Mouse (Mus musculus) Patski (cell line): ENCODE measurements around the gene Pald1. TPM values are rescaled to one million over a fixed set of nuclear protein-coding genes. Genes with fewer than 3 reads are reported as not detected.
A peak's percentile ranks its signal among the peaks of the same experiment; 100 is the strongest.

ENCODE experiments used
- ATAC-seq: fragments of 100-300 bp; one replicate; pipeline ENCODE4 v1.8.0; 2021
- CTCF ChIA-PET: fragments of 350-600 bp; sonication (Branson Sonifier 250); formaldehyde crosslinking; loops from one replicate; lab custom pipeline; 2022; ENCODE audit warnings: inconsistent platforms; lab: Charles Lee
- POLR2A ChIA-PET: fragments of 350-600 bp; sonication (Branson Sonifier 250); formaldehyde crosslinking; loops from one replicate; lab custom pipeline; 2022; ENCODE audit warnings: antibody characterized with exemption, inconsistent platforms; lab: Charles Lee
- DNase-seq: peaks from one replicate; pipeline ENCODE4 v3.0.0-alpha.2; 2011; ENCODE audit warnings: low read depth, low spot score
- H3K27me3 ChIP-seq: fragments of 371-371 bp; one replicate; pipeline ENCODE4 v1.5.1; 2021
- CTCF ChIP-seq: fragments of 100-300 bp; IDR thresholded peaks from one replicate; pipeline ENCODE4 v1.5.1; 2021
- in situ Hi-C: fragments of 300-500 bp; cut with MboI; formaldehyde crosslinking; loops from 3 replicates; pipeline ENCODE4 v1.11.1; 2018; ENCODE audit warnings: low pct_unique_long_range_greater_than_20kb, mixed read lengths
- polyA plus RNA-seq: library from polyadenylated mRNA; unstranded; gene quantifications from one replicate; pipeline ENCODE4 v1.2.3, GENCODE M21; 2021

The Pald1 gene
- polyA plus RNA-seq, 1 experiment from 2014 or later: 14.5 TPM

DNA sequence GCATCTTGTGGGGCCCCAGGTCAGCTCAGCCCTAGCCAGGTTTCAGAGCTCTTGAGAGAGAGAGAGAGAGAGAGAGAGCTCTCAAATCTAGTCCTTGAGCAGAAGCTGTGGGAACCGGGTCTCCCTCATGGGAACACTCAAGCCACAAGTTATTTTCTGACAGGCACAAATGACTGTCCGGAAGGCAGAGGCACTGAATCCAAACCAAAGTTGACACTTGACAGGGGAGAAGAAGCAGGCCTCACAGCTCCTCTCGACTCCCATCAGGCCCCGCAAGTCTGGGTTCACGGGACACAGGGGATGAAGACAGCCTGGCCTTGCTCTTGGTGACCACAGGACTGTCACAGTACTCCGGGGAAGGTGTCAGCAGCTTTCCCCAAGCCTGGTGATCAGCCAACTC, 3.0 kb upstream of the Pald1 start:
- in situ Hi-C loops: no loop called here
- ATAC-seq: no peak
- no peak for DNase-seq
- peaks cover 4% of the 10 kb centered on the region for H3K27me3 ChIP-seq
- CTCF ChIA-PET: no interaction called here
- POLR2A ChIA-PET: interaction anchor here (1.1 kb wide), 1 partner anchor 11 kb away, joined by 3 read pairs; no protein-coding TSS in a partner anchor
- no peak for TF ChIP-seq CTCF

DNA sequence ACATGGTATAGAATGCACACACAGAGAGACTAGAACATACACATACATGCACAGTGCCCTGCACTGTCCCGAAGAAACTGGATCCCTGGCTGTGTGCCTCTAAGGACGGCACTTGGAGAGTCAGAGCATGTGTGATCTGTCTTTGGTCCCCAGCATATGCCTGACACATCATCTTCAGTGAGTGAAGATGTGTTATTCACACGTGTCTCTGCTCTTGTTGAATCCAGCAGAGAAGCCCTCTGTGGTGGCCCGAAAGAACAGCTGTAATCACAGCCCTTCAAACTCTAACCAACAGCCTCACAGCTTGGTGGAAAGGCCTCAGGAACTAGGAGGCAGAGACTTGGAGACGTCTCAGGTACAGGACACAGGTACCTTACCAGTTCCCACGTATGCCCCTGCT, 1.8 kb upstream of the Pald1 start:
- TF ChIP-seq CTCF: no peak
- H3K27me3 ChIP-seq: peaks cover 1% of the 10 kb centered on the region
- no peak for DNase-seq
- ATAC-seq: no peak
- in situ Hi-C loops: no loop called here
- POLR2A ChIA-PET: no interaction called here
- CTCF ChIA-PET: interaction anchor here (1.2 kb wide), 1 partner anchor 14 kb away, joined by 4 read pairs; no protein-coding TSS in a partner anchor

- DNase-seq: no peak
- no peaks in the 10 kb centered on the region for H3K27me3 ChIP-seq
- TF ChIP-seq CTCF: no peak
- ATAC-seq: no peak
- CTCF ChIA-PET: no interaction called here
- in situ Hi-C loops: no loop called here
- POLR2A ChIA-PET: interaction anchor here (1.4 kb wide), 1 partner anchor 215 kb away, joined by 3 read pairs; no protein-coding TSS in a partner anchor
These were observed 351 bp upstream of the Pald1 start for GRCm38 (mm10) chr10:61383715-61384047.

DNA sequence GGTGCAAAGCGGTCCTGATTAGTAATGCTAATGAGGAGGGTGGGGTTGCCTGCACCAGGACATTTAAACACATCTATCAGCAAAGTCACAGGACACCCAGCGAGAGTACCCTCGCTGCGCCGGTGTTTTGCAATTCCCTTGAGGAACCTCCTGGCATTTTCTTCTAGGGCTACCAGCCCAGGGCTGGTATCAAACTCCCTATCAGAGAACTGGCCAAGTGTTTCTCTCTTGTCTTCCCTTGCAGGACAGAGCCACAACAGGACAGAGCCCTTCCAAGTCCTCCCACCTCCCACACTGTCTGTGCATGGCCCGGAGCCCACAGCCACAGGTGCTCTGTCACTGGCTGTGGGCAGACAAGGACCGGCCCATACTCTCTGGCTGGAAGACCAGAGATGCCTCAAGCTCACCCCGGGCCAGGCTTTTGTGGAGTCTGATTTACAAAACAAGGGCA, 1.0 kb downstream of the Pald1 start:
- POLR2A ChIA-PET: interaction anchor here (0.7 to 1.4 kb wide), 2 partner anchors 11 to 213 kb away, joined by 3 read pairs; no protein-coding TSS in a partner anchor
- CTCF ChIA-PET: no interaction called here
- in situ Hi-C loops: no loop called here
- no peak for DNase-seq
- no peaks in the 10 kb centered on the region for H3K27me3 ChIP-seq
- peak; percentile 23 for ATAC-seq
- TF ChIP-seq CTCF: no peak

DNA sequence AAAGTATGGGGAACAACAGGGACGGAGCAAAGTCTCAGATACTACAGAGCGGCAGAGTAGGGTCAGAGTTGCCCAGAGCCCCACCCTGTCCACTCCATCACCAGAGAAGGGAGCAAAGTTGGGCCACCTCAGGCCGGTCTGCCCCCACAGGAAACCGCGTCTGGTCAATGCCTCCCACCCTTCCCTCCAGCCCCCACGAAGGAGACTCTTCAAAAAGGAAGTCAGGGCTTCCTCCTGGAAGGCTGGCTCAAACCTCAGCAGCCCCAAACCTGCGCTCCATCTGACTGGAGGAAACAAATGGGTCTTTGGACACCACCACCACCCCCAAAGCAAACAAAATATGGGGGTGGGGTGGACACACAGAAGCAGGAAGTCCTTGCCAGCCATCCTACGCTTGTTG, 1.5 kb downstream of the Pald1 start:
- no peak for TF ChIP-seq CTCF
- ATAC-seq: no peak
- ChIA-PET CTCF (no interaction called here), POLR2A (no interaction called here)
- DNase-seq: no peak
- in situ Hi-C loops: no loop called here
- no peaks in the 10 kb centered on the region for H3K27me3 ChIP-seq

DNA sequence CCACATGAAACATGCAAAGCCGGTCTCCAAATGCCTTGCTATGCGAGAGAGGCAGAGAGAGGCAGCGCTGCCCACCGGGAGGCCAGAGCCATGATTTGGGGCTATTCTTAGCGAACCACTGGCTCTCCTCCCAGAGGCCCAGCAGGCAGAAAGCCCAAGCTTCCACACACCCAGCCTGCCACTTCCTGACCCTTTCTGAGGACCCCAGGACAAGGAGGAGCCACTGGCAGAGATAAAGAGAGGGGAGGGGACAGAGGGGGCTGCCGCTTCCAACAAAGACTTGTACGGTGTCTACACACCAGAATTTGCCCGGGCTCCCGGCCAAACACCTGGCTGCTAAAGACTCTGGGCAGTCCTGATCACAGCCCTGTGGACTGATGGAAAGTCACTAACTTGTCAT, 3.1 kb downstream of the Pald1 start:
- ChIA-PET CTCF (interaction anchor here (1.1 to 1.2 kb wide), 2 partner anchors 19 to 39 kb away, joined by 3 read pairs; no protein-coding TSS in a partner anchor), POLR2A (interaction anchor here (0.6 kb wide), 1 partner anchor 39 kb away, joined by 3 read pairs; no protein-coding TSS in a partner anchor)
- no peak for TF ChIP-seq CTCF
- DNase-seq: no peak
- no peak for ATAC-seq
- H3K27me3 ChIP-seq: no peaks in the 10 kb centered on the region
- in situ Hi-C loops: no loop called here

- ChIA-PET POLR2A (interaction anchor here (0.6 kb wide), 1 partner anchor 40 kb away, joined by 3 read pairs; no protein-coding TSS in a partner anchor), CTCF (interaction anchor here (1.1 kb wide), 1 partner anchor 39 kb away, joined by 3 read pairs; no protein-coding TSS in a partner anchor)
- in situ Hi-C loops: no loop called here
- ATAC-seq (no peak), DNase-seq (no peak)
- H3K27me3 ChIP-seq: no peaks in the 10 kb centered on the region
- no peak for TF ChIP-seq CTCF
These were observed 3.8 kb downstream of the Pald1 start for GRCm38 (mm10) chr10:61379340-61380040.

DNA sequence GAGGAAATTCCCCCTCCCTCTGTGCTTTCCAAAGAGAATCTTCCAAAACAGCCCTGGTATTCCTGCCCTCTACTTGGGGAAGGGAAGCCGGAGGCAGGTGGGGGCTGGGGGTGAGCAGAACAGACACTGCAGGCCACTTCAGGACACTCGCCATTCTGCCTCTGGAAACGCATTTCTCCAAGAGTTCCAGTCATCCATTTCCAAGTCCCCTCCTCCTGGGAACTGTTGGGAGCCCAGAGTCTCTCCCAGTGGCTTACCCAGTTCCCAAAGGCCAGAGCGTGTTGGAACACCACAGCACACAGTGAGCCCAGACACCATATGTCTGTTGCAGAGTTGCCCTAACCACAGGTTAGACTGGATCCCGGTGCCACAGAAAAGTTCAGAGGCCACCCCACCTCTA, 4.6 kb downstream of the Pald1 start:
- H3K27me3 ChIP-seq: no peaks in the 10 kb centered on the region
- no peak for ATAC-seq
- ChIA-PET POLR2A (no interaction called here), CTCF (no interaction called here)
- TF ChIP-seq CTCF: no peak
- in situ Hi-C loops: no loop called here
- no peak for DNase-seq

DNA sequence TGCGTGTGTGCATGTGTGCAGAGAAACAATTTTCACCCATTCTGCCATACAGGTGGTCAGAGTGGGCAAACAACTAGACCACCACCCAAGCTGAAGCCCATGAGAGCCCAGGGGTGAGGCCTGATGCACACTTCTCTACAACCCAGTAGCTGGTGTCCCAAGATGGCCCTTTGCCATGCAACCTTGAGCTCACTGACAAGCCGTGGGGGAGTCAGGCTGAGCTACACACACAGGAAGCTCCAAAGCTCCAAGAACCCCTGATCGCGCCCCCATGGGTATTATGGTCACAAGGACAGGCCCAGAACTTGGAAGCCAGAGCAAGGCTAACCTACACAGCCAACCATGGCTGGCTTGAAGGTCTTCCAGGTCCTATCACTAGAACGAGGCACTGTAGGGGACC, 5.3 kb downstream of the Pald1 start:
- no peak for ATAC-seq
- ChIA-PET CTCF (interaction anchor here (1.5 kb wide), 1 partner anchor 21 kb away, joined by 3 read pairs; no protein-coding TSS in a partner anchor), POLR2A (interaction anchor here (0.6 kb wide), 1 partner anchor 293 kb away, joined by 3 read pairs; no protein-coding TSS in a partner anchor)
- no peak for TF ChIP-seq CTCF
- DNase-seq: no peak
- in situ Hi-C loops: no loop called here
- no peaks in the 10 kb centered on the region for H3K27me3 ChIP-seq

DNA sequence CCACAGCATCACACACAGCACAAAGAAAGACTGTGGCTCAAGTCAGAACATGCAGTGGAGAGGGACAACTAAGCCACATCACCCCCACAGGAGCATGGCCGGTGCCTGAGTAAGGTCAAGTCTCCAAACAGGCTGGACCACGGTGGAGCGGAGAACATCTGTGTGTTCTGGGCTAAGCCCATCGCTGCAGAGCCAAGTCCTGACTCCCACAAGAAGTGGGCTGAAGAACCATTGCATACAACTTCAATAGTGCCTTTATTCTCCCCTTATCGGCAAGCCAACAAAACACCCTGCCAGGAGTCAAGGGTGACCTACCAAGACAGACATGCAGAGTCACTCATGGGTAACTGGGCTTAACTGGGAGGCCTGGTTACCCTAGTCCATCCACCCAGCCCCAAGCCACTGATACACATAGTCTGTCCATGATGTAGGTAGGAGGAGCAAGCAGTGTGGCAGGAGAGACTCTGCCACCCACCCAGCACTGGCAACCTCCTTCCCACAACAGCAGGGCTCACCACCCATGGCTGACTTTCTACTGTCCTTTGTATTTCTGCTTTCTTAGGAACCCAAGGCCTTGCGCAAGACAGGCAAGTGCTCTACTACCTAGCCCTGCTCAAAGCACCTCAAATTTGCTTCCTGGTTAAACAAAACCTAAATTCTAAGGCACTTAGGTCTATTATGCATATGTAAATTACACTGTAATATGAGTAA, 8.4 kb downstream of the Pald1 start:
- POLR2A ChIA-PET: interaction anchor here (0.6 to 1.6 kb wide), 2 partner anchors 12 to 367 kb away, joined by 3 read pairs; no protein-coding TSS in a partner anchor
- TF ChIP-seq CTCF: no peak
- ATAC-seq: peak; percentile 73
- DNase-seq: peak; percentile 47
- no peaks in the 10 kb centered on the region for H3K27me3 ChIP-seq
- in situ Hi-C loops: no loop called here
- CTCF ChIA-PET: no interaction called here
